Mouse (Mus musculus): ENCODE measurements around the gene Ltbp4.

GRCm38 (mm10) chr7:27364379-27364778, 26.9 kb upstream of the Ltbp4 start:
- TF ChIP-seq POLR2A (IDR thresholded peaks at IDR 0.05; ENCODE audit: low read depth, low read length), result no peak
- TF ChIP-seq CTCF (IDR thresholded peaks at IDR 0.05; ENCODE audit: extremely low read depth, insufficient read depth, insufficient read length, insufficient replicate concordance), result no peak

Measured in spleen, adult 2 months (tissue).